Mouse (Mus musculus) heart, embryonic 14.5 days (tissue): ENCODE measurements around the gene Slc34a2. TPM values are rescaled to one million over a fixed set of nuclear protein-coding genes. Genes with fewer than 3 reads are reported as not detected.

Source experiments
- ATAC-seq: fragments of 200-750 bp; cut with Nextera tagmentation; 2 replicates; pipeline ENCODE4 v1.8.0; 2017; ENCODE audit warnings: low read depth, moderate TSS enrichment; ENCODE audit not compliant: insufficient number of reproducible peaks, insufficient read depth, low FRiP score
- H3K27ac ChIP-seq, 2 experiments: fragments of 200-500 bp in 1 of 2; fragments of 300-500 bp in 1 of 2; sonication (generic) in 1 of 2; replicated peaks in 1 of 2; 2 replicates each; pipeline ENCODE4 v1.5.1; 2012 to 2014; ENCODE audit warnings: low read depth in 2 of 2, low read length in 2 of 2, control low read depth in 1 of 2, mild to moderate bottlenecking in 1 of 2, mixed read lengths in 1 of 2; ENCODE audit not compliant: control insufficient read depth in 1 of 2, insufficient read depth in 1 of 2
- H3K27me3 ChIP-seq: fragments of 300-500 bp; sonication (generic); 2 replicates; pipeline ENCODE4 v1.6.1; 2014; ENCODE audit warnings: mild to moderate bottlenecking, low read length, control low read depth; ENCODE audit not compliant: control insufficient read depth, insufficient read depth
- H3K36me3 ChIP-seq: fragments of 300-500 bp; sonication (generic); 2 replicates; pipeline ENCODE4 v1.6.1; 2014; ENCODE audit warnings: mild to moderate bottlenecking, control low read depth, low read length, mixed read lengths; ENCODE audit not compliant: control insufficient read depth, insufficient read depth
- H3K4me1 ChIP-seq, 2 experiments: fragments of 200-500 bp in 1 of 2; fragments of 300-500 bp in 1 of 2; sonication (generic) in 1 of 2; 2 replicates each; pipeline ENCODE4 v1.6.1; 2012 to 2014; ENCODE audit warnings: low read length in 2 of 2, control low read depth in 1 of 2, mixed read lengths in 1 of 2; ENCODE audit not compliant: control insufficient read depth in 2 of 2, insufficient read depth in 2 of 2
- H3K4me2 ChIP-seq: fragments of 300-500 bp; sonication (generic); 2 replicates; pipeline ENCODE4 v1.6.1; 2014; ENCODE audit warnings: mild to moderate bottlenecking, low read length
- H3K4me3 ChIP-seq, 2 experiments: fragments of 200-500 bp in 1 of 2; fragments of 300-500 bp in 1 of 2; sonication (generic) in 1 of 2; 2 replicates each; pipeline ENCODE4 v1.5.1; 2012 to 2014; ENCODE audit warnings: low read length in 2 of 2, mild to moderate bottlenecking in 2 of 2, control low read depth in 1 of 2, low read depth in 1 of 2, moderate library complexity in 1 of 2; ENCODE audit not compliant: control insufficient read depth in 1 of 2, insufficient read depth in 1 of 2
- H3K9ac ChIP-seq: fragments of 300-500 bp; sonication (generic); 2 replicates; pipeline ENCODE4 v1.6.1; 2014; ENCODE audit warnings: mild to moderate bottlenecking, low read length
- H3K9me3 ChIP-seq: fragments of 300-500 bp; sonication (generic); 2 replicates; pipeline ENCODE4 v1.6.1; 2016; ENCODE audit warnings: low read length, control low read depth; ENCODE audit not compliant: control insufficient read depth
- WGBS: fragments of 180-500 bp; shearing (Covaris S2); extraction: QIAGEN DNeasy Blood & Tissue Kit; methylation state at CpG from one replicate; pipeline ENCODE4 v1.1.7; 2014; 5-methylcytosine and 5-hydroxymethylcytosine counted together
- polyA plus RNA-seq: library from polyadenylated mRNA; unstranded; fragments of >200 nt; fragmentation: Nextera tagmentation; extraction: Ambion mirVana; gene quantifications from 2 replicates; pipeline ENCODE4 v1.2.1, GENCODE M21; 2014

The Slc34a2 gene
- polyA plus RNA-seq, 1 experiment from 2014 or later: not detected

GRCm38 (mm10) chr5:53009770-53010133, 28.1 kb upstream of the Slc34a2 start:
- Histone ChIP-seq H3K4me1 (no peaks in the 10 kb centered on the region; a peak in 1 of 4 replicates), H3K27ac (no peak overlapping the region), H3K9ac (no peak overlapping the region), H3K4me3 (no peak overlapping the region), H3K4me2 (no peak overlapping the region), H3K9me3 (peaks cover 12% of the 10 kb centered on the region), H3K27me3 (no peaks in the 10 kb centered on the region), H3K36me3 (no peaks in the 10 kb centered on the region)
- no peak for ATAC-seq
- 87% methylated on average over 4 of the region's 4 CpGs for WGBS

GRCm38 (mm10) chr5:53011327-53011726, 26.6 kb upstream of the Slc34a2 start:
- H3K4me2 ChIP-seq: no peak overlapping the region
- ATAC-seq: no peak
- WGBS: 87% methylated on average over 3 of the region's 3 CpGs

GRCm38 (mm10) chr5:53016606-53017005, 21.3 kb upstream of the Slc34a2 start:
- no peaks in the 10 kb centered on the region for H3K36me3 ChIP-seq
- H3K4me3 ChIP-seq: no peak overlapping the region
- H3K27me3 ChIP-seq: no peaks in the 10 kb centered on the region
- H3K27ac ChIP-seq: no peak overlapping the region
- H3K9me3 ChIP-seq: 0 out of 2 replicates have a peak, but pooled peaks cover 3% of the 10 kb centered on the region
- H3K9ac ChIP-seq: no peak overlapping the region
- WGBS: 65% methylated on average over 5 of the region's 5 CpGs
- ATAC-seq: no peak
- H3K4me2 ChIP-seq: no peak overlapping the region
- H3K4me1 ChIP-seq: no peaks in the 10 kb centered on the region

More at GRCm38 (mm10) chr5:53011327-53011726, 26.6 kb upstream of the Slc34a2 start:
- Histone ChIP-seq H3K36me3 (no peaks in the 10 kb centered on the region), H3K27ac (no peak overlapping the region), H3K9me3 (0 out of 2 replicates have a peak, but pooled peaks cover 1% of the 10 kb centered on the region), H3K4me3 (no peak overlapping the region), H3K4me1 (no peaks in the 10 kb centered on the region; a peak in 1 of 4 replicates), H3K27me3 (no peaks in the 10 kb centered on the region), H3K9ac (no peak overlapping the region)

- WGBS: 71% methylated on average over 4 of the region's 4 CpGs
- Histone ChIP-seq H3K27ac (no peak overlapping the region), H3K4me1 (no peaks in the 10 kb centered on the region), H3K9ac (no peak overlapping the region), H3K4me3 (no peak overlapping the region), H3K4me2 (no peak overlapping the region), H3K36me3 (no peaks in the 10 kb centered on the region), H3K27me3 (no peaks in the 10 kb centered on the region), H3K9me3 (0 out of 2 replicates have a peak, but pooled peaks cover 3% of the 10 kb centered on the region)
- no peak for ATAC-seq
Measured at GRCm38 (mm10) chr5:53018316-53018715, 19.6 kb upstream of the Slc34a2 start.

GRCm38 (mm10) chr5:53023432-53023831, 14.4 kb upstream of the Slc34a2 start:
- 0 out of 2 replicates have a peak, but pooled peaks cover 3% of the 10 kb centered on the region for H3K9me3 ChIP-seq
- H3K9ac ChIP-seq: no peak overlapping the region
- H3K4me2 ChIP-seq: no peak overlapping the region
- no peaks in the 10 kb centered on the region for H3K27me3 ChIP-seq
- no peak for ATAC-seq
- WGBS: 72% methylated on average over 2 of the region's 2 CpGs
- no peak overlapping the region for H3K4me3 ChIP-seq
- H3K27ac ChIP-seq: no peak overlapping the region
- no peaks in the 10 kb centered on the region for H3K36me3 ChIP-seq
- no peaks in the 10 kb centered on the region for H3K4me1 ChIP-seq

- Histone ChIP-seq H3K4me2 (no peak overlapping the region), H3K27ac (no peak overlapping the region), H3K36me3 (no peaks in the 10 kb centered on the region), H3K4me3 (no peak overlapping the region), H3K9ac (no peak overlapping the region), H3K9me3 (0 out of 2 replicates have a peak, but pooled peaks cover 3% of the 10 kb centered on the region), H3K4me1 (no peaks in the 10 kb centered on the region), H3K27me3 (no peaks in the 10 kb centered on the region)
- WGBS: 81% methylated on average over 5 of the region's 5 CpGs
- no peak for ATAC-seq
Measured at GRCm38 (mm10) chr5:53023901-53024300, 14.0 kb upstream of the Slc34a2 start.

- no peak overlapping the region for H3K9ac ChIP-seq
- no peak overlapping the region for H3K4me3 ChIP-seq
- 0 out of 2 replicates have a peak, but pooled peaks cover 3% of the 10 kb centered on the region for H3K9me3 ChIP-seq
- no peak overlapping the region for H3K4me2 ChIP-seq
- no peaks in the 10 kb centered on the region for H3K4me1 ChIP-seq
- no peak overlapping the region for H3K27ac ChIP-seq
- WGBS: 75% methylated on average over 8 of the region's 8 CpGs
- no peaks in the 10 kb centered on the region for H3K27me3 ChIP-seq
- no peaks in the 10 kb centered on the region for H3K36me3 ChIP-seq
- no peak for ATAC-seq
Measured at GRCm38 (mm10) chr5:53025276-53025973, 12.5 kb upstream of the Slc34a2 start.

- no peak overlapping the region for H3K27ac ChIP-seq
- H3K9me3 ChIP-seq: no peaks in the 10 kb centered on the region
- 70% methylated on average over 1 of the region's 1 CpGs for WGBS
- no peaks in the 10 kb centered on the region for H3K4me1 ChIP-seq
- H3K9ac ChIP-seq: no peak overlapping the region
- H3K4me3 ChIP-seq: no peak overlapping the region
- no peaks in the 10 kb centered on the region for H3K36me3 ChIP-seq
- H3K27me3 ChIP-seq: no peaks in the 10 kb centered on the region
- H3K4me2 ChIP-seq: no peak overlapping the region
- ATAC-seq: no peak
Measured at GRCm38 (mm10) chr5:53031346-53031745, 6.5 kb upstream of the Slc34a2 start.
